ENCODE assay signal across 9 mouse cellular contexts in genomic region chr7:126860987-126861386, GRCm38 (mm10). TPM values are rescaled to one million over a fixed set of nuclear protein-coding genes. Genes with fewer than 3 reads are reported as not detected.
DNase-seq lines count a peak whose midpoint lies in the region; TF ChIP-seq lines count a peak whose summit lies in the region.
"Had no signal": no experiment of that assay in that cellular context is flagged by ENCODE, and none has a peak within 500 bp of the region (broad histone marks: within the 10 kb centered on the region; RNA-seq: fewer than 3 reads in every experiment).

No protein-coding gene starts in this region.

- 72% methylated on average over 5 of the region's 5 CpGs for WGBS in embryonic facial prominence, embryonic 10.5 days

- peak overlapping the region; percentile 94; the same call in 1 of the 2 replicates for H3K27ac ChIP-seq in left cerebral cortex, adult 2 months
- H3K27ac ChIP-seq in embryonic facial prominence, embryonic 10.5 days (replicated peaks) = peak overlapping the region; percentile 93

- H3K36me3 ChIP-seq in embryonic facial prominence, embryonic 10.5 days (replicated peaks) = peaks cover 77% of the 10 kb centered on the region
- no peaks in the 10 kb centered on the region for H3K36me3 ChIP-seq in myocyte (ENCODE audit: control insufficient read depth, insufficient read depth)

- H3K27me3 ChIP-seq in embryonic facial prominence, embryonic 10.5 days (replicated peaks; ENCODE audit: low read depth, poor library complexity, severe bottlenecking) = no peaks in the 10 kb centered on the region
- H3K27me3 ChIP-seq in myocyte (ENCODE audit: control insufficient read depth, insufficient read depth, insufficient read length) = no peaks in the 10 kb centered on the region

- peaks cover 12% of the 10 kb centered on the region for H3K79me2 ChIP-seq in myocyte (ENCODE audit: control insufficient read depth, insufficient read depth)

- peaks cover 39% of the 10 kb centered on the region for H3K4me1 ChIP-seq in embryonic facial prominence, embryonic 10.5 days

- peak overlapping the region; percentile 87 for H3K4me2 ChIP-seq in myocyte (ENCODE audit: low read depth)

- intact Hi-C loops in left cerebral cortex, adult 2 months (cut with DNase I) = no loop called here
- intact Hi-C loops in left cerebral cortex, postnatal 10 days (cut with DNase I) = loop anchor here (2.0 kb wide), 1 partner anchor 38 kb away; no protein-coding TSS in a partner anchor

- no peak for DNase-seq in left cerebral cortex, adult 2 months (ENCODE audit: extremely low spot score in 1 of 2, low spot score in 2 of 2)
- DNase-seq in left cerebral cortex, postnatal 10 days (ENCODE audit: extremely low spot score in 1 of 2, low spot score in 2 of 2) = no peak
- DNase-seq in embryonic facial prominence, embryonic 10.5 days (ENCODE audit: low spot score) = no peak
- DNase-seq in induced T-regulatory cell, adult 2 months (ENCODE audit: low read depth) = peak; percentile 42
- no peak for DNase-seq in T-cell, adult 2 months (ENCODE audit: low spot score)
- DNase-seq in thymus, postnatal 0 days (ENCODE audit: low spot score) = no peak
- no peak for DNase-seq in adrenal gland, postnatal 25 days

- H3K4me3 ChIP-seq in left cerebral cortex, adult 2 months = peak overlapping the region; percentile 92
- H3K4me3 ChIP-seq in embryonic facial prominence, embryonic 10.5 days = peak overlapping the region; percentile 76
- peak overlapping the region; percentile 89 for H3K4me3 ChIP-seq in myocyte

- no peak for TF ChIP-seq POLR2A in myocyte (IDR thresholded peaks at IDR 0.05; ENCODE audit: insufficient read length, low read depth)

- peak overlapping the region; percentile 47 for H3ac ChIP-seq in myocyte (ENCODE audit: control insufficient read depth, insufficient read length)

- no peak for TF ChIP-seq CTCF in left cerebral cortex, adult 2 months (IDR thresholded peaks at IDR 0.05)

- H3K9me3 ChIP-seq in embryonic facial prominence, embryonic 10.5 days = no peaks in the 10 kb centered on the region

TF ChIP-seq in myocyte, 11 proteins besides CTCF, POLR2A, EP300 and RAD21:
- TF ChIP-seq POLR2AphosphoS2 (IDR thresholded peaks at IDR 0.05; ENCODE audit: insufficient read length, low read depth) (no peak), TCF3 (IDR thresholded peaks at IDR 0.05; ENCODE audit: insufficient read length, low read depth) (no peak), MYOD1 (IDR thresholded peaks at IDR 0.05; ENCODE audit: control insufficient read depth in 1 of 3, insufficient read length in 2 of 3, low read depth in 2 of 3) (no peak), CEBPB (IDR thresholded peaks at IDR 0.05; ENCODE audit: insufficient read depth, poor library complexity, severe bottlenecking) (no peak), TCF12 (IDR thresholded peaks at IDR 0.05; ENCODE audit: insufficient read depth, poor library complexity, severe bottlenecking) (no peak), E2F4 (IDR thresholded peaks at IDR 0.05; ENCODE audit: insufficient read depth) (no peak), REST (IDR thresholded peaks at IDR 0.05; ENCODE audit: insufficient read depth, insufficient read length) (no peak), USF1 (IDR thresholded peaks at IDR 0.05; ENCODE audit: low read depth) (no peak), MYOG (IDR thresholded peaks at IDR 0.05; ENCODE audit: control insufficient read depth in 1 of 3, insufficient read depth in 1 of 3, insufficient read length in 2 of 3, low read depth in 2 of 3) (no peak), SRF (IDR thresholded peaks at IDR 0.05; ENCODE audit: control insufficient read depth, insufficient read length, low read depth) (no peak), MAX (IDR thresholded peaks at IDR 0.05; ENCODE audit: low read depth) (no peak)
TF ChIP-seq in myocyte: peak in this region for 0.

RNA-seq across cellular contexts. Expression of gene Hirip3, which starts 0.8 kb away (rescaled TPM):
- total RNA-seq in left cerebral cortex, adult 2 months (2021) = 10 to 100 TPM; 36.6 to 40.9 TPM
- 10 to 100 TPM; 32.4 to 41.1 TPM for total RNA-seq in left cerebral cortex, postnatal 10 days (2021)
- polyA plus RNA-seq in embryonic facial prominence, embryonic 10.5 days (2016; fragmentation: Nextera tagmentation; extraction: Ambion mirVana) = 49.3 and 57.0 TPM in 2 replicates
- polyA plus RNA-seq in myocyte (2012; fragmentation: generic; extraction: Trizol) = 16.2 TPM
- 16.9 and 22.6 TPM in 2 replicates for polyA plus RNA-seq in thymus, postnatal 0 days (2015; fragmentation: Nextera tagmentation; extraction: Ambion mirVana)
- 23.2 and 39.1 TPM in 2 replicates for total RNA-seq in adrenal gland, postnatal 25 days (2021)

RNA-seq across cellular contexts. Expression of gene Ino80e, which starts 1.2 kb away (rescaled TPM):
- 10 to 100 TPM; 52.5 to 53.2 TPM for total RNA-seq in left cerebral cortex, adult 2 months (2021)
- 10 to 100 TPM; 51.5 to 56.4 TPM for total RNA-seq in left cerebral cortex, postnatal 10 days (2021)
- polyA plus RNA-seq in embryonic facial prominence, embryonic 10.5 days (2016; fragmentation: Nextera tagmentation; extraction: Ambion mirVana) = 114 and 118 TPM in 2 replicates
- 62.4 TPM for polyA plus RNA-seq in myocyte (2012; fragmentation: generic; extraction: Trizol)
- polyA plus RNA-seq in thymus, postnatal 0 days (2015; fragmentation: Nextera tagmentation; extraction: Ambion mirVana) = 82.9 and 98.9 TPM in 2 replicates
- 44.4 and 50.5 TPM in 2 replicates for total RNA-seq in adrenal gland, postnatal 25 days (2021)

RNA-seq across cellular contexts. Expression of gene Doc2a, which starts 13.8 kb away (rescaled TPM):
- 10 to 100 TPM; 46.9 to 51.7 TPM for total RNA-seq in left cerebral cortex, adult 2 months (2021)
- total RNA-seq in left cerebral cortex, postnatal 10 days (2021) = 10 to 100 TPM; 74.1 to 80.3 TPM
- 3.1 and 5.5 TPM in 2 replicates for polyA plus RNA-seq in embryonic facial prominence, embryonic 10.5 days (2016; fragmentation: Nextera tagmentation; extraction: Ambion mirVana)
- polyA plus RNA-seq in myocyte (2012; fragmentation: generic; extraction: Trizol) = not detected
- polyA plus RNA-seq in thymus, postnatal 0 days (2015; fragmentation: Nextera tagmentation; extraction: Ambion mirVana) = 0.21 and 0.33 TPM in 2 replicates
- 0.52 and 1.9 TPM in 2 replicates for total RNA-seq in adrenal gland, postnatal 25 days (2021)

RNA-seq across cellular contexts. Expression of gene Taok2, which starts 23.5 kb away (rescaled TPM):
- total RNA-seq in left cerebral cortex, adult 2 months (2021) = 100 to 1,000 TPM; 162 to 167 TPM
- 100 to 1,000 TPM; 161 to 168 TPM for total RNA-seq in left cerebral cortex, postnatal 10 days (2021)
- 55.3 and 56.9 TPM in 2 replicates for polyA plus RNA-seq in embryonic facial prominence, embryonic 10.5 days (2016; fragmentation: Nextera tagmentation; extraction: Ambion mirVana)
- polyA plus RNA-seq in myocyte (2012; fragmentation: generic; extraction: Trizol) = 26.6 TPM
- 21.2 and 26.6 TPM in 2 replicates for polyA plus RNA-seq in thymus, postnatal 0 days (2015; fragmentation: Nextera tagmentation; extraction: Ambion mirVana)
- 82.8 and 89.5 TPM in 2 replicates for total RNA-seq in adrenal gland, postnatal 25 days (2021)

RNA-seq across cellular contexts. Expression of gene 4930451I11Rik, which starts 29.5 kb away (rescaled TPM):
- total RNA-seq in left cerebral cortex, adult 2 months (2021) = not detected
- total RNA-seq in left cerebral cortex, postnatal 10 days (2021) = not detected
- polyA plus RNA-seq in embryonic facial prominence, embryonic 10.5 days (2016; fragmentation: Nextera tagmentation; extraction: Ambion mirVana) = not detected in 2 replicates
- polyA plus RNA-seq in myocyte (2012; fragmentation: generic; extraction: Trizol) = not detected
- polyA plus RNA-seq in thymus, postnatal 0 days (2015; fragmentation: Nextera tagmentation; extraction: Ambion mirVana) = not detected in 2 replicates
- total RNA-seq in adrenal gland, postnatal 25 days (2021) = not detected in 2 replicates
- polyA plus RNA-seq: brain, embryonic 14.5 days had no signal

Comparison
In these comparisons a context has a peak if more than half of its experiments do, and no peak if none do; other contexts are left out.
1. RNA of gene Doc2a, which starts 13.8 kb away (total RNA-seq): 74.1 to 80.3 TPM in left cerebral cortex, postnatal 10 days and 46.9 to 51.7 TPM in left cerebral cortex, adult 2 months; 0.52 to 1.9 TPM in adrenal gland, postnatal 25 days; every median in the first group is over 10 times any median in the second.
2. Peak in every context shown above with its lines, with median percentiles within 50 percentile points of each other: H3K4me3 ChIP-seq.